Mouse (Mus musculus) cerebellum, adult 2 months (tissue): Measurements from ENCODE around the gene Pcgf6.

ENCODE experiments used
- CTCF ChIP-seq: fragments of 200-500 bp; IDR thresholded peaks from 2 replicates; pipeline ENCODE4 v1.5.1; 2011; ENCODE audit warnings: low read depth, mild to moderate bottlenecking, control low read depth, low read length, moderate library complexity, borderline replicate concordance; ENCODE audit not compliant: insufficient read depth
- POLR2A ChIP-seq: fragments of 200-500 bp; IDR thresholded peaks from 2 replicates; pipeline ENCODE4 v1.6.1; 2011; ENCODE audit warnings: low read length, control low read depth, borderline replicate concordance; ENCODE audit not compliant: insufficient read depth

GRCm38 (mm10) chr19:47005873-47006272 is 44.8 kb downstream of the Pcgf6 start:
- TF ChIP-seq POLR2A, result no peak
- no peak for TF ChIP-seq CTCF
